Mouse (Mus musculus): ENCODE measurements around the gene Olfr1289. TPM values are rescaled to one million over a fixed set of nuclear protein-coding genes. Genes with fewer than 3 reads are reported as not detected.

Gene Olfr1289
- not detected in 2 replicates for polyA plus RNA-seq (2014; fragmentation: Nextera tagmentation; extraction: Ambion mirVana)

DNA sequence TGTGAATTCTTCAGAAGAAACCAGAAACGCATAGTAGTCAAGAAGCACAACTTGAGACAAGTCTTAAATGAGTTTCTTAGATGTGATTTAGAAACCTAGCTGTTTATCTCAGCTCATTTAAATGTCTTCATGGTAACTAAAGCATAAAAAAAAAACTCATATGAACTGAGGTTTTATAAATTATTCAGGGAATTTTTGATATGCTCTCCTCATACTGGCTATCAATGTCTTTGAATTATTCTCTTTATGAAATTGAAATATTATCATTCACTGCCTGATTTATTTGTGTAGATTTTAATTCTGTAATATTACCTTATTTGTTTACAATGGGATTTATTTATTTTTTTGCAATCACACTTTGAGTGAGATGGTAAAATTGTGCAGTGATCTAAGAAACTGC, at the start of gene Olfr1289:
Olfr1289 (plus strand) TSS at position 301 of the 400 bp plus-strand sequence.
- WGBS = 74% methylated on average over 1 of the region's 1 CpGs
- ATAC-seq (ENCODE audit: low FRiP score, low TSS enrichment) = no peak
- no peak within 1 kb of the TSS for H3K4me3 ChIP-seq (ENCODE audit: low read length)
- H3K36me3 ChIP-seq (ENCODE audit: control insufficient read depth, insufficient read depth, low read length) = no peaks in the 10 kb centered on the region
- no peak within 1 kb of the TSS for H3K4me2 ChIP-seq (replicated peaks; ENCODE audit: low read depth, low read length)
- H3K27me3 ChIP-seq (ENCODE audit: control insufficient read depth, insufficient read depth, low read length) = no peaks in the 10 kb centered on the region
- no peak within 1 kb of the TSS for H3K9ac ChIP-seq (ENCODE audit: low read depth, low read length)
- no peak within 1 kb of the TSS for H3K27ac ChIP-seq (ENCODE audit: low read depth, low read length)
- H3K4me1 ChIP-seq (ENCODE audit: control insufficient read depth, insufficient read depth, low read length) = no peaks in the 10 kb centered on the region
- H3K9me3 ChIP-seq (ENCODE audit: control insufficient read depth, low read length) = no peaks in the 10 kb centered on the region

DNA sequence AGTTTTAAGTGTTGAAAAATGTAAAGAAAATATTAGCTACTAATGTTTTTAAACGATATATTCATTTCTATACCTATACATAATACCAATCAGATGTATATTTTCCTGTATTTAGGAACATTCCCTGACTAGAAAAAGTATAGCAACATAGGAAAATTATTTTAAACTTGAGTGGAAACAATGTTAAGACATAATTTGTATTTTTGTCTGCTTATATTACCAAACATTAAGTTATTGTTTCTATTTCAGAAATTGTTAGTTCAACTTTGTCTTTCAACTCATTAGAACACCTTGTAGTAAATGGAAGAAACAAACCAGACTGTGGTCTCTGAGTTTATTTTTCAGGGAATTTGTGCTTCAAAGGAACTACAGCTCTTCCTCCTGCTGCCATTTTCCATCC, 31.8 kb upstream of the Olfr1289 start, which contains the start of gene Olfr1287:
Olfr1287 (plus strand) TSS at position 301 of the 400 bp plus-strand sequence.
- 67% methylated on average over 1 of the region's 1 CpGs for WGBS
- H3K27me3 ChIP-seq (ENCODE audit: control insufficient read depth, insufficient read depth, low read length) = no peaks in the 10 kb centered on the region
- no peak within 1 kb of the TSS for H3K4me3 ChIP-seq (ENCODE audit: low read length)

DNA sequence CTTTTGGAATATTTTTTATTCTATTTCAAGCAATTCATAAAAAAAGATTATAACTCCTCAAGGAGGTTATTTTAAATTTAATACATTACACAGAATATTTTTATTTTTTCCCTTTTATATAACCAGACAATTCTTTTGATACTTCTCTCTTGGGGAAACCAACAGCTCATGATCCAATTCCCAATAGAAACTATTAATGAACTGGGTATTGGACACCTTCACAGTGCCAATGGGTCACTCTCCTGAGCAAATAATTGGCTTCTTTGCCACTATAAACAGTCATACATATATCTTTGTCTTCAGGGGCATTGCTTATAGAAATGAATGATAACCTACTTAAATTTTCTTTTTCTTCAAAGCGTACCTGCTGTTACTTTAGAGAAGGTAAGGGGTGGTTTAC, 6.8 kb upstream of the Olfr1289 start, which contains the start of gene Olfr1288:
Olfr1288 (plus strand) TSS at position 301 of the 400 bp plus-strand sequence.
- no peaks in the 10 kb centered on the region for H3K4me1 ChIP-seq (ENCODE audit: control insufficient read depth, insufficient read depth, low read length)
- ATAC-seq (ENCODE audit: low FRiP score, low TSS enrichment) = no peak
- no peak within 1 kb of the TSS for H3K4me3 ChIP-seq (ENCODE audit: low read length)
- WGBS = 94% methylated on average over 1 of the region's 1 CpGs
- H3K36me3 ChIP-seq (ENCODE audit: control insufficient read depth, insufficient read depth, low read length) = no peaks in the 10 kb centered on the region
- no peaks in the 10 kb centered on the region for H3K27me3 ChIP-seq (ENCODE audit: control insufficient read depth, insufficient read depth, low read length)
- H3K27ac ChIP-seq (ENCODE audit: low read depth, low read length) = no peak within 1 kb of the TSS
- H3K9ac ChIP-seq (ENCODE audit: low read depth, low read length) = no peak within 1 kb of the TSS
- no peak within 1 kb of the TSS for H3K4me2 ChIP-seq (replicated peaks; ENCODE audit: low read depth, low read length)
- peaks cover 2% of the 10 kb centered on the region for H3K9me3 ChIP-seq (ENCODE audit: control insufficient read depth, low read length)

More for the DNA sequence above, 31.8 kb upstream of the Olfr1289 start, which contains the start of gene Olfr1287:
- H3K9me3 ChIP-seq (ENCODE audit: control insufficient read depth, low read length) = no peaks in the 10 kb centered on the region
- no peak within 1 kb of the TSS for H3K27ac ChIP-seq (ENCODE audit: low read depth, low read length)
- no peaks in the 10 kb centered on the region for H3K36me3 ChIP-seq (ENCODE audit: control insufficient read depth, insufficient read depth, low read length)
- no peak for ATAC-seq (ENCODE audit: low FRiP score, low TSS enrichment)
- no peaks in the 10 kb centered on the region for H3K4me1 ChIP-seq (ENCODE audit: control insufficient read depth, insufficient read depth, low read length)
- H3K4me2 ChIP-seq (replicated peaks; ENCODE audit: low read depth, low read length) = no peak within 1 kb of the TSS
- no peak within 1 kb of the TSS for H3K9ac ChIP-seq (ENCODE audit: low read depth, low read length)

DNA sequence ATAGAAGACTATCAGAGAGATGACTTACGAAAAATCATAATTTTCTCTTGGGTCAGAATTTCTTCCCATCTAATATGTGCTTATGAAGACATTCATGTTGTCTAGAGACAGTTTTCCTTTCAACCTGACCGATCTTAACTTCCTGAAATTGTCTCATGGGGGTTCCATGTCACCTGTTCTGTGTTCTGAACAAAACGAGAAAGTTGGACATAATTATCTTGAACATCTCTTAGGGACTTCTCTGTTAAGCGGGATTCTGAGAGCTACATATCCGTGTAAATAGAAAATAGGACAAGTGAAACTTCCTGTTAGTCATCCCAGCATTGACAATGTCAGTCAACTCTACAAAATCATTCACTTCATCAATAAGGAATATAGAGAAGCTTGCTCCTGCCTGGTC, 13.1 kb downstream of the Olfr1289 start, which contains the start of gene Olfr1290:
Olfr1290 (minus strand) TSS at position 101 of the 400 bp plus-strand sequence.
- Histone ChIP-seq H3K4me1 (ENCODE audit: control insufficient read depth, insufficient read depth, low read length) (no peaks in the 10 kb centered on the region), H3K27ac (ENCODE audit: low read depth, low read length) (no peak within 1 kb of the TSS), H3K9ac (ENCODE audit: low read depth, low read length) (no peak within 1 kb of the TSS), H3K36me3 (ENCODE audit: control insufficient read depth, insufficient read depth, low read length) (no peaks in the 10 kb centered on the region), H3K4me3 (ENCODE audit: low read length) (no peak within 1 kb of the TSS), H3K9me3 (ENCODE audit: control insufficient read depth, low read length) (no peaks in the 10 kb centered on the region), H3K4me2 (replicated peaks; ENCODE audit: low read depth, low read length) (no peak within 1 kb of the TSS), H3K27me3 (ENCODE audit: control insufficient read depth, insufficient read depth, low read length) (no peaks in the 10 kb centered on the region)
- ATAC-seq (ENCODE audit: low FRiP score, low TSS enrichment) = no peak
- 86% methylated on average over 5 of the region's 5 CpGs for WGBS

DNA sequence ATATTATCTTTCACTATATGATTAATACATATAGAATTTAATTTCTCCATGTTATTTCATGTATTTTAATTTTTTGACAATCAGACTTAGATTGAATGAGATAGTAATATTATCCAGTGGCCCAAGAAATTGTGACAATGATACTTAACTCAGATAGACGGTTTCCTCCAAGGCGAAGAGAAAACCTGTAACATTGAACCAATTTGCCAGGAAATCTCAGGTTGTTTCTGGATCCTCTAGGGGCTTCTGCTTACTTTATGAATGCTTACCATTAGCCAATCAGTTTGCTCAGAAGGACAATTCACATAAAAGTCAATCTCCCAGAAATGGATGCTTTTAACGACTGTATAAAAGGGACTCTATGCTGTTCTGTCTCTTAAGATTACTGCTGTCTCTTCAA, 16.3 kb downstream of the Olfr1289 start, which contains the start of gene Olfr1291-ps1:
Olfr1291-ps1 (plus strand) TSS at position 301 of the 400 bp plus-strand sequence.
- WGBS = 81% methylated on average over 3 of the region's 3 CpGs
- Histone ChIP-seq H3K4me1 (ENCODE audit: control insufficient read depth, insufficient read depth, low read length) (no peaks in the 10 kb centered on the region), H3K9me3 (ENCODE audit: control insufficient read depth, low read length) (no peaks in the 10 kb centered on the region), H3K4me2 (replicated peaks; ENCODE audit: low read depth, low read length) (no peak within 1 kb of the TSS), H3K9ac (ENCODE audit: low read depth, low read length) (no peak within 1 kb of the TSS), H3K36me3 (ENCODE audit: control insufficient read depth, insufficient read depth, low read length) (no peaks in the 10 kb centered on the region), H3K27ac (ENCODE audit: low read depth, low read length) (no peak within 1 kb of the TSS), H3K4me3 (ENCODE audit: low read length) (no peak within 1 kb of the TSS), H3K27me3 (ENCODE audit: control insufficient read depth, insufficient read depth, low read length) (no peaks in the 10 kb centered on the region)
- ATAC-seq (ENCODE audit: low FRiP score, low TSS enrichment) = no peak

DNA sequence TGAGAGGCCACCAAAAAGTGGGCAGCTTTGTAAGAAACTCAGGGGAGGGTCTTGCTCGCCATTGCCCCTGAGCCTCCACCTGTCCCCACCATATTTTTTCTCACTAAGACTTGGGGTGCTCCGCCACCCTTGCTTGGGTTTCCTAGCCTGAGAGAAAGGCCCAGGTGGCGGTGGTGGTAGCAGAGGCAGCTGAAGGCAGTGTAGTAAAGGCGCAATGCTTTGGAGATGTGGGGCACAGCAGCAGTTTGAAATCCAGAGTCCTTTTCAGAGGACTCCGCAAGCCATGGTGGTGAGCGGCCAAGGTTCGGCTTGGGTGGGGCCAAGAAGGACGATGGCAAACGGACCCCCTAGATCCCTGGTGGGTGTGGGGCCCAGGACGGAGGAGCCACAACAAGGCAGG, 36.8 kb downstream of the Olfr1289 start:
- no peaks in the 10 kb centered on the region for H3K27me3 ChIP-seq (ENCODE audit: control insufficient read depth, insufficient read depth, low read length)
- H3K36me3 ChIP-seq (ENCODE audit: control insufficient read depth, insufficient read depth, low read length) = no peaks in the 10 kb centered on the region
- no peak overlapping the region for H3K4me3 ChIP-seq (ENCODE audit: low read length)
- ATAC-seq (ENCODE audit: low FRiP score, low TSS enrichment) = no peak
- no peaks in the 10 kb centered on the region for H3K9me3 ChIP-seq (ENCODE audit: control insufficient read depth, low read length)
- no peaks in the 10 kb centered on the region for H3K4me1 ChIP-seq (ENCODE audit: control insufficient read depth, insufficient read depth, low read length)
- no peak overlapping the region for H3K4me2 ChIP-seq (replicated peaks; ENCODE audit: low read depth, low read length)
- H3K9ac ChIP-seq (ENCODE audit: low read depth, low read length) = no peak overlapping the region
- no peak overlapping the region for H3K27ac ChIP-seq (ENCODE audit: low read depth, low read length)
- 93% methylated on average over 10 of the region's 10 CpGs for WGBS

DNA sequence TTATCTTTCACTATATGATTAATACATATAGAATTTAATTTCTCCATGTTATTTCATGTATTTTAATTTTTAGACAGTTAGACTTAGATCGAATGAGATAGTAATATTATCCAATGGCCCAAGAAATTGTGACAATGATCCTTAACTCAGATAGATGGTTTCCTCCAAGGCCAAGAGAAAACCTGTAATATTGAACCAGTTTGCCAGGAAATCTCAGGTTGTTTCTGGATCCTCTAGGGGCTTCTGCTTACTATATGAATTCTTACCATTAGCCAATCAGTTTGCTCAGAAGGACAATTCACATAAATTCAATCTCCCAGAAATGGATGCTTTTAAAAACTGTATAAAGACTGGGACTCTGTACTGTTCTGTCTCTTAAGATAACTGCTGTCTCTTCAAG, 44.3 kb downstream of the Olfr1289 start, which contains the start of gene Olfr1293-ps:
Olfr1293-ps (plus strand) TSS at position 301 of the 400 bp plus-strand sequence.
- H3K9ac ChIP-seq (ENCODE audit: low read depth, low read length) = no peak within 1 kb of the TSS
- no peaks in the 10 kb centered on the region for H3K9me3 ChIP-seq (ENCODE audit: control insufficient read depth, low read length)
- no peaks in the 10 kb centered on the region for H3K27me3 ChIP-seq (ENCODE audit: control insufficient read depth, insufficient read depth, low read length)
- no peaks in the 10 kb centered on the region for H3K36me3 ChIP-seq (ENCODE audit: control insufficient read depth, insufficient read depth, low read length)
- H3K27ac ChIP-seq (ENCODE audit: low read depth, low read length) = no peak within 1 kb of the TSS
- H3K4me1 ChIP-seq (ENCODE audit: control insufficient read depth, insufficient read depth, low read length) = no peaks in the 10 kb centered on the region
- no peak within 1 kb of the TSS for H3K4me2 ChIP-seq (replicated peaks; ENCODE audit: low read depth, low read length)
- H3K4me3 ChIP-seq (ENCODE audit: low read length) = no peak within 1 kb of the TSS
- 83% methylated on average over 1 of the region's 1 CpGs for WGBS
- no peak for ATAC-seq (ENCODE audit: low FRiP score, low TSS enrichment)

Other genes starting within 250 kb of the Olfr1289 start
- not detected in 2 replicates for gene Olfr1275, start 245.5 kb upstream of the Olfr1289 start, polyA plus RNA-seq (2014; fragmentation: Nextera tagmentation; extraction: Ambion mirVana)
- not detected in 2 replicates for gene Olfr1276, start 226.3 kb upstream of the Olfr1289 start, polyA plus RNA-seq (2014; fragmentation: Nextera tagmentation; extraction: Ambion mirVana)
- gene Olfr1277, start 206.7 kb upstream of the Olfr1289 start, polyA plus RNA-seq (2014; fragmentation: Nextera tagmentation; extraction: Ambion mirVana) = not detected in 2 replicates
- not detected in 2 replicates for gene Olfr1278, start 190.7 kb upstream of the Olfr1289 start, polyA plus RNA-seq (2014; fragmentation: Nextera tagmentation; extraction: Ambion mirVana)
- gene Olfr1279, start 180.2 kb upstream of the Olfr1289 start, polyA plus RNA-seq (2014; fragmentation: Nextera tagmentation; extraction: Ambion mirVana) = not detected in 2 replicates
- not detected in 2 replicates for gene Olfr1280, start 166.8 kb upstream of the Olfr1289 start, polyA plus RNA-seq (2014; fragmentation: Nextera tagmentation; extraction: Ambion mirVana)
- gene Olfr1281, start 154.3 kb upstream of the Olfr1289 start, polyA plus RNA-seq (2014; fragmentation: Nextera tagmentation; extraction: Ambion mirVana) = not detected in 2 replicates
- gene Olfr1282, start 144.7 kb upstream of the Olfr1289 start, polyA plus RNA-seq (2014; fragmentation: Nextera tagmentation; extraction: Ambion mirVana) = not detected in 2 replicates
- gene Olfr1283, start 114.0 kb upstream of the Olfr1289 start, polyA plus RNA-seq (2014; fragmentation: Nextera tagmentation; extraction: Ambion mirVana) = not detected in 2 replicates
- gene Olfr1284, start 105.3 kb upstream of the Olfr1289 start, polyA plus RNA-seq (2014; fragmentation: Nextera tagmentation; extraction: Ambion mirVana) = not detected in 2 replicates
- not detected in 2 replicates for gene Olfr1286, start 57.7 kb upstream of the Olfr1289 start, polyA plus RNA-seq (2014; fragmentation: Nextera tagmentation; extraction: Ambion mirVana)
- not detected in 2 replicates for gene Olfr1287, start 31.7 kb upstream of the Olfr1289 start, polyA plus RNA-seq (2014; fragmentation: Nextera tagmentation; extraction: Ambion mirVana)
- not detected in 2 replicates for gene Olfr1288, start 6.7 kb upstream of the Olfr1289 start, polyA plus RNA-seq (2014; fragmentation: Nextera tagmentation; extraction: Ambion mirVana)
- gene Olfr1290, start 13.0 kb downstream of the Olfr1289 start, polyA plus RNA-seq (2014; fragmentation: Nextera tagmentation; extraction: Ambion mirVana) = not detected in 2 replicates
- not detected in 2 replicates for gene Olfr1291-ps1, start 16.4 kb downstream of the Olfr1289 start, polyA plus RNA-seq (2014; fragmentation: Nextera tagmentation; extraction: Ambion mirVana)
- gene Olfr1293-ps, start 44.4 kb downstream of the Olfr1289 start, polyA plus RNA-seq (2014; fragmentation: Nextera tagmentation; extraction: Ambion mirVana) = not detected in 2 replicates
- not detected in 2 replicates for gene Olfr1294, start 59.5 kb downstream of the Olfr1289 start, polyA plus RNA-seq (2014; fragmentation: Nextera tagmentation; extraction: Ambion mirVana)
- not detected in 2 replicates for gene Olfr1295, start 88.9 kb downstream of the Olfr1289 start, polyA plus RNA-seq (2014; fragmentation: Nextera tagmentation; extraction: Ambion mirVana)
- not detected in 2 replicates for gene Olfr1297, start 145.7 kb downstream of the Olfr1289 start, polyA plus RNA-seq (2014; fragmentation: Nextera tagmentation; extraction: Ambion mirVana)
- gene Olfr1298, start 168.4 kb downstream of the Olfr1289 start, polyA plus RNA-seq (2014; fragmentation: Nextera tagmentation; extraction: Ambion mirVana) = not detected in 2 replicates
- not detected in 2 replicates for gene Olfr1299, start 180.6 kb downstream of the Olfr1289 start, polyA plus RNA-seq (2014; fragmentation: Nextera tagmentation; extraction: Ambion mirVana)